Mouse (Mus musculus): ENCODE results near the gene Nus1.
A peak's percentile ranks its signal among the peaks of the same experiment; 100 is the strongest.

Nus1 gene

DNA sequence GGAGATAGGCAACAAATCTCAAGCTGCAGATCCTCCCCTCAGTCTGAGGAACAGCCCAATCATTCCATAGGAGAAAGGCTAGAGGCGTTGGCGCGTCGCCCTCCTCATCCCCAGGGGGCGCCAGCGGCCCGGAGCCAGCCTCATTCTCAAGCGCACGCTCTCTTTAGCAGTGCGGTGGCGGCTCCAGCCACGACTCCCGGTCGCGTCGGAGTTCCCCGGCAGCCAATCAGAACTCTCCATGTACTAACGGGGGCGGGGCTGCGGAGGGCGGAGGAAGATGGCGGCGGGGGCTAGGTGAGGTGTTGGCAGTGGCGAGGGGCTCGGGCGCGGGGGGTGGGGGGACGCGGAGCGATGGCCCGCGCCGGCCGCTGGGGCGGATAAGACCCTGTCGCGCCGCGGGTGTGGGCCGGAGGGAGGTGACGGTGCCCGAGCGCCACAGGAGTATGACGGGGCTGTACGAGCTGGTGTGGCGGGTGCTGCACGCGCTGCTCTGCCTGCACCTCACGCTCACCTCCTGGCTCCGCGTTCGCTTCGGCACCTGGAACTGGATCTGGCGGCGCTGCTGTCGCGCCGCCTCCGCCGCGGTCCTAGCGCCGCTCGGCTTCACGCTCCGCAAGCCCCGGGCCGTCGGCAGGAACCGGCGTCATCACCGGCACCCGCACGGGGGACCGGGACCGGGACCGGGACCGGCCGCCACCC lies at the start of gene Nus1:
TSS of gene Nus1 (plus strand) at position 249 of the 699 bp plus-strand sequence.
- DNase-seq (ENCODE audit: inconsistent ontology term) = peak; percentile 99

GRCm38 (mm10) chr10:52368376-52368775 lies 49.0 kb upstream of the Nus1 start:
- no peak for DNase-seq (ENCODE audit: inconsistent ontology term)

GRCm38 (mm10) chr10:52373834-52374233 lies 43.5 kb upstream of the Nus1 start:
- no peak for DNase-seq (ENCODE audit: inconsistent ontology term)

- DNase-seq (ENCODE audit: inconsistent ontology term) = no peak
Observed at GRCm38 (mm10) chr10:52374651-52375050, 42.7 kb upstream of the Nus1 start.

GRCm38 (mm10) chr10:52376422-52376821 lies 40.9 kb upstream of the Nus1 start:
- no peak for DNase-seq (ENCODE audit: inconsistent ontology term)

DNA sequence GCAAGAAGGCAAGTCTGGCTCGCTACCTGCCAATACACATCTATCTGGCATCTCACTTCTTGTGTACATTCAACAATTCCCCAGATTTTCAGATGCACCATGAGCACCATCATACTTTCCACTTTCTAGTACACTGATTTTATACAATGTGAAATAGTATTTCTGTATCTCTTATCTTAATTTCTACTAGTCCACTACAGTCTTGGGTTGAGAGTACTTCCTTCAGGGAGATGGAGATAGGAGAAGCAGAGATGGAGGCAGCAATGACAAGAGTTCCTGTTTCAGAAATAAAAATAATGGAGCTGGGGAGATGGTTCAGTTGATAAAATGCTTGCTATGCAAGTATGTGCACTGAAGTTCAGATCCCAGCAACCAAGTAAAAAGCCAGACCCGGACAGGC lies 39.5 kb upstream of the Nus1 start:
- no peak for DNase-seq (ENCODE audit: inconsistent ontology term)

GRCm38 (mm10) chr10:52381321-52381801 lies 36.0 kb upstream of the Nus1 start:
- no peak for DNase-seq (ENCODE audit: inconsistent ontology term)

GRCm38 (mm10) chr10:52381845-52382591 lies 35.3 kb upstream of the Nus1 start, which contains the start of gene Gopc:
Gene Gopc, minus strand, starts transcription at chr10:52382124.
- peak; percentile 98 for DNase-seq (ENCODE audit: inconsistent ontology term)

GRCm38 (mm10) chr10:52383022-52383421 lies 34.3 kb upstream of the Nus1 start:
- DNase-seq (ENCODE audit: inconsistent ontology term) = peak; percentile 15

DNA sequence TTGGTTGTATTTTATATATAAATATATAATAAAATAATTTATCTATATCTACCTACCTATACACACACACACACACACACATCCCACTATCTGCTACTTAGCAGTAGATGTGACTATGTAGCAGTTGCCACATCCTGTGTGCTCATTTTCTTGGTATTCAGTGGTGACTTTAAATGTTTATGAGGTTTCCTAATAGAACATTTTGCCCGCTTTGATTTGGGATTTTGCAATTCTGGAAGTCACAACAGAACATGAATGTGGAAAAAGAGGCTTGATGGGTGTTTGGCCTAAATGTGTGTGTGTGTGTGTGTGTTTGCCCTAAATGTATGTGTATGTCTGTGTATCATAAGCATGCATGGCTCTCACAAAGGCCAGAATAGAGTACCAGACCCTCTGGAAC lies 33.8 kb upstream of the Nus1 start:
- no peak for DNase-seq (ENCODE audit: inconsistent ontology term)

- peak; percentile 60 for DNase-seq (ENCODE audit: inconsistent ontology term)
Observed at GRCm38 (mm10) chr10:52384823-52385610, 32.3 kb upstream of the Nus1 start.

GRCm38 (mm10) chr10:52387192-52387591 lies 30.2 kb upstream of the Nus1 start:
- no peak for DNase-seq (ENCODE audit: inconsistent ontology term)

DNA sequence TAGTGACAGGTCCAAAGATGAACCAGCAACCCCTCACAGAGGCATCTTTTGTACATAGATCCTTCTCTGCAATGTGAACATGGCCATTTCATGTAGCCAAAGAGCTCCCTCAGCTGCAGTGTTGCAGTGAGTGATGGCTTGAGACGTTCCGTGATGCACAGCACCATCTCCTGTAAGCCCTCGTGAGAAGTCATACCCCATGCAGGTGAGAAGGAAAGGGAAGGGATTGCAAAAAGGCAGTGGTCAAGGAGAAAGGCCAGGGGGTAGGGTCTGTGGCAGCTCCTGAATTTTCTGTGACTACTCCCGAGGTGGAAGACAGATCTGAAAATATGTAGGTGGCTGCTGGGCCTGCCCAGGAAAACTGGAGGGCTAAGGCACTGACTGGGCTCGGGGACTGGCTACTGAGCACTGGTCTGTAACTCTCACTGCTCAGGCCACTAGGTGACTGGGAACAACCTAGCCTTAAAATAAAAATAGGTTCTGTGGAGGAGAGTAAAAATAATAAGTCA lies 28.4 kb upstream of the Nus1 start, which contains the start of gene Nepn:
TSS of gene Nepn (plus strand) at position 51 of the 509 bp plus-strand sequence.
- DNase-seq (ENCODE audit: inconsistent ontology term) = no peak

DNA sequence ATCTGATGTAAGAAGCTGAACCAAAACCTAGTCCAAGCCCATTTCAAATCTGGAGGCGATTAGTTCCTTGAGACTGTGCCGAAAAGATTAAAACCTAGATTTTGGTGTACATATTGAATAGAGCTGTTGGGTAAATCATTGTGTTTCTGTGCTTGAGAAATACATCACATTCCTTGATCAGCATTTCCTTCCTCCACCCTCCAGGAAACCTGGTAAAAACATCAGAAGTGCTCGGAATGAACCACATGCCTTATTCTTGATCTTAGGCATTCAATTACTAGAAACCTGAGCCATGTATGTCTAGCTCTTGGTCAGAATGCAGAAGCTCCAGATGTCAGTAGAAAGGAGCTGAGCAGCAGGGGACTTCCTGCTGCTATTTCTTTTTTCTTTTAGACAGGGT lies 27.9 kb upstream of the Nus1 start:
- DNase-seq (ENCODE audit: inconsistent ontology term) = no peak

- no peak for DNase-seq (ENCODE audit: inconsistent ontology term)
Observed at GRCm38 (mm10) chr10:52391208-52391607, 26.1 kb upstream of the Nus1 start.

- DNase-seq (ENCODE audit: inconsistent ontology term) = no peak
Observed at GRCm38 (mm10) chr10:52396647-52397046, 20.7 kb upstream of the Nus1 start.

GRCm38 (mm10) chr10:52398715-52399114 lies 18.6 kb upstream of the Nus1 start:
- no peak for DNase-seq (ENCODE audit: inconsistent ontology term)

DNA sequence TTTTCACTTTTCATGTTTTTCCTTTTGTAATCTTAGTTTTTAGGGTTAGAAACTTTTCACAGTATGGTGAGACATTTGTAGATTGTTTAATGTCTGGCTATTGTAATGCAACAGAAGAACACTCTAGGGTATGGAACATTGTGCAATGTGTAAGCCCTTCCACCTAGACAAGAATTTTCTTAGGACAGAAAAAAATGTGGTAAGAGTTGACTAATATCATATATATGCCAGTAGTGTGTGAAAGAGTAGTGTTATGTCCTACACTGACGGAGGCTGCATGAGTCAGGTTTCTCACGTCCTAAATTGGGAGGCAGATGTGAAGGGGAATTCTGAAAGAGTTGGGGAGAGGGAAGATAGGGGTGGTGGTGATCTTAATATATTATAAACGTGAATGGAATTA lies 17.6 kb upstream of the Nus1 start:
- DNase-seq (ENCODE audit: inconsistent ontology term) = no peak

DNA sequence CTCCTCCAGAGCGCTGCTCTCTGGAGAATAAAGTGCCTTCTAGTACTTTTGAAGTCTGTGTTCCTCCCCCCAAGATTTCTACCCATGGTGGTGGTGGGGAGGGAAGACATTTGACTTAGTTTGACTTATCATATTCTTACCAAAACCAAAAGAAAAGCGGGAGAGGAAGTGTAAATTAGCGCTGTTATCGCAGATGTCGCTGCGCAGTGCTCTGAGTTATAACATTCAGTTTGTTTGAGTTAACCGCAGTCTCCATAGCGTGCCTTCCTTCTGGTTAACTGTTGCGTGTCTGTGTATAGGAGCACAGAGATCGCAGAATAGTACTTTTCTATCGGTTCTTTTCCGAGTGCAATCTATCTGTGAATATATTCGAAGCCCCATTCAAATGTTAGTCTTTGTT lies 12.2 kb upstream of the Nus1 start:
- no peak for DNase-seq (ENCODE audit: inconsistent ontology term)

DNA sequence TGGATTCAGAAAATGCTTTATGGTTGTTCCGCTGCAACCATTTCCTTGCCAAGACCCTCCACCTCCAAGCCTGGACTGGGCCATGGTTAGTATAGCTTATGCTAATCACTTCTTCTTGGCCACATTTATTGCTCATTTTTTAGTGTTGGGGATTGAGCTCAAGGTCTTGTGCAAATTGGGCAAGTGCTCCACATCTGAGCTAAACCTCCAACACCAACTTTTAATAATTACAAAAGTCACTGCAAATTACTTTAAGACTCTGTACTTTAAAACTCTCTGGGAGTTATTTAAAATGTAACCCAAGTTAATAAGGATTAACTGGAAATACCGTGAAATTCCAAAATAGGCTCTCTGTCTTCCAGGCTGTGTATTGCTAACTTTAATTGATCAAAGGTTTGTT lies 9.8 kb upstream of the Nus1 start:
- no peak for DNase-seq (ENCODE audit: inconsistent ontology term)

DNA sequence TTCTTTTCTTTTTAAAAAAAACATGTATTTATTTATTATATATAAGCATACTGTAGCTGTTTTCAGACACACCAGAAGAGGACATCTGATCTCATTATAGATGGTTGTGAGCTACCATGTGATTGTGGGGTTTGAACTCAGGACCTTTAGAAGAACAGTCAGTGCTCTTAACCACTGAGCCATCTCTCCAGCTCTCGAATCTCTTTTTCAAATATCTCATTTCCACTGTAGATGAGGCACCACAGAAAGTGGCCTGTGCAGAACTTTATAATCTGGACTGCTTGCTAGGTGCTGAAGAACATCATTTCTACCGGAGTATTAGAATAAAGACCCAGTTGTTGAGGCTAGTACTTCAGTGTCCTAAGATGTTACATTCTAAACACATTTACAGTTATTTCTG lies 2.3 kb upstream of the Nus1 start:
- no peak for DNase-seq (ENCODE audit: inconsistent ontology term)

DNA sequence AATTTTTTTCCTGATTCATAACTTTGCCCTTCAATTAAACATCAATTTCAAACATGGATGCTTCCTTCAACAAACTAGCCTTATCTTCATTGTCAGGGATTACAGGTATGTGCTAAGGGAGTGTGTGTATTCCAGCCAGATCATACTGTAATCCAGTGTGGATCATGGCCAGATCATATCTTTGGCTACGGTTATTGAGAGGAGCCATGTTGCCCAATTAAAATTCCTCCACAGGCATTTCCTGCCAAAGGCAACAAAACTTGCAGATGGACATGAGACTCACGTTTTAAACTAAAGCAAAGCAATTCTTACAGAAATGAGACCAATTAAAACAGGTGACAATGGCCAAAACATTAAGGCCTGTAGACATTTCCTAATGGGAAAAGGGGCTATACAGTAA lies 889 bp upstream of the Nus1 start:
- peak; percentile 71 for DNase-seq (ENCODE audit: inconsistent ontology term)

Measured in Muller cell, postnatal 12 days (primary cell).